Mouse (Mus musculus): ENCODE results near the gene Asb5.

Asb5 gene

GRCm38 (mm10) chr8:54529382-54530296, at the start of gene Asb5, which contains the start of gene Spcs3:
Gene Asb5 (plus strand): TSS chr8:54529580.
Gene Spcs3 (minus strand): TSS chr8:54529998.
- WGBS = under 1% methylated on average over 89 of the region's 89 CpGs

GRCm38 (mm10) chr8:54486555-54487273, 42.7 kb upstream of the Asb5 start:
- WGBS = 29% methylated on average over 19 of the region's 19 CpGs

- 79% methylated on average over 4 of the region's 4 CpGs for WGBS
These were observed 40.9 kb upstream of the Asb5 start for GRCm38 (mm10) chr8:54488437-54488836.

DNA sequence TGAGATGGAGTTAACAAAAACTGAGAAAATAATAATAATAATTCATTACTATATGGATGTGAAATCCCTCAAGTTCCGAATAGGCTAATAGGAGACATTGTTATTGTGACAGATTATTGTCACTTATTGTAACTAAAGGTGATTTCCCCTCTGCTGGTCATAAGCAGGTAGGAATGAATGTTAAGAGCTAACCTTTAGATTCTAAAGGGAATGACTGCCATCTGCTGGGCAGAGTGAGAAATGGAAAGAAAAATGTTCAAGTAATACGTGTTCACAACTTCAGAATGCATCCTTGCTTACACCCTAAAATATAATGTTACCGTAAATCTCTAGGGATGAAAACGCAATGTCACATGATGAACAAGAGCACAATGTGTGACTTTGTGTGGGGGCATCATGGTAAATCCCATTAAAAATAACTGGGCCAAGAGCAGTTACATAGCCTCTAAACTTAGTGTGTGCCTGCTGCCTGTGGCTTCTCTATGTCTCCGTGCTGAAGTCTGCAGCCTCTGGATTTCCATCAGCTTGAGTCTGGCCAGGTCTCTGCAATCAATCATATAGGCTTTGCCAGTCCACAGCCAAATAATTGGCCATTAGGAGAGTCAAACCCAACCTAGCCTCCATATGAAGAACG, 38.2 kb upstream of the Asb5 start:
- 21% methylated on average over 6 of the region's 6 CpGs for WGBS

GRCm38 (mm10) chr8:54491934-54492333, 37.4 kb upstream of the Asb5 start:
- WGBS = 80% methylated on average over 4 of the region's 4 CpGs

DNA sequence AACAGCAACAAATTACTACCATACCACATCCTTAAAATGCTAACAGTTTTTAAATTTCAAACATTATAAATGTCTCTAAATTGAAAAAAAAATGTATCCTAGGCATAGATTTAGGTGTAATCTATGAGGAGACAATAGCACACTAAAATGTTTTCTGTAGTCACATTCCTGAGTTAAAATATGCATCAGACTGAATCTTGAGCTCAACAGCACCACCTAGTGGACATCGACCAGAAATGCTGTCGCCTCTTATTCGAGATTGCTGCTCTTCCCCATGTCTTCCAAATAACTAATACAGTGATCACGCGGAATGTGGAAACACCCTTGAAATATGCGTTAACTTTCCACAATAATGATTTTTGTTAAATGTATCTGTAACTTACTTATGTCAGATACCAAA, 36.3 kb upstream of the Asb5 start:
- WGBS = 4% methylated on average over 6 of the region's 6 CpGs

DNA sequence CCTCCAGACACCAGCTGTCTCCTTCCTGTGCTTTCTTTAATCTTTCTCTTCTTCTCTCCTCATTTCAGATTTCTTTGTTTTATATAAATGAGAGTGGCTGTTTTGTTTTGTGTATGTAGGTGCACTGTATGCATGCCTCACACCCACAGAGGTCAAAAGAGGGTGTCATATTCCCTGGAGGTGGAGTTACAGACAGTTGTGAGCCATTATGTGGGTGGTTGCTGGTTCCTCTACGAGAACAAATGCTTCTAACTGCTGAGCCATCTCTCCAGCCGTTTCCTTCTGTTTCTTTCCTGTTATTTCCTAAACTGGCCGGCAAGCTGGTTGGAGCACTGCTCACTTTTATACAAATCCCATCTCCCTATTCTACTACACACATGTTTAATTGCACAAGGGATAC, 35.5 kb upstream of the Asb5 start:
- 37% methylated on average over 3 of the region's 3 CpGs for WGBS

DNA sequence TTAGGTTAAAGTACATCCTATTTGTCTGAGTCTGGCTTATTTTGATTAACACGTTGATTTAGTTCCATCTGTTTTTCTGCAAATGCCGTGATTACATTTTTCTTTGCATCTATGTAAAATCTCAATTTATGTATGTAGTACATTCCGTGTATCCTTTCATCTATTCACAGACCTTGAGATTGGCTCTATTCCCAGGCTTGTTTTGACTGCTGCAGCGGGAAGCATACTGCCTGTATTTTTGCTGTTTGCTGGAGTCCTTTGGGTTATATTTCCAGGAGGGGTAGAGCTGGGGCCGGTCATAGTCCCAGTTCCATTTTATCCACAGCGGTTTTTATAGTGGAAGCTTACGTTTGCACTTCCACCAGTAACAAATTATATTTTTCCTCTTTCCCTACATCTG, 26.3 kb upstream of the Asb5 start:
- WGBS = 13% methylated on average over 7 of the region's 7 CpGs

DNA sequence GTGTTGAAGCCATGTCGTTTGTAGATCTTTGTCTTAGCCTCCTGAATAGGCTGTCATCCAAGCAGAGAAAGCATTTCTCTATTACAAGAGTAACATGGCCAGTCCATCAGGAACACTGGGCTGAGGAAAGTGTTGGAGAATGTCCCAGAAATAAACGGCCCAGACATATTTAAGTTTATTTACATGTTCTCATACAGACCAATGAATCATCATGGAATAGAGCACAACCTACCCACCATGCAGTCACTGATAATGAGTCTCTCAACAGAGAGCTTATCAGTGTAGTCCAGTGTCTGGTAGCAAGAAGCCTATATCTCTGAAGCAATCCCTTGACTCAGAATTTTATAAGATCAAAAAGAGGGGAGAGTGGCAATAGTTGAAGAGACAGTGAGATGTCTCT, 24.3 kb upstream of the Asb5 start:
- 43% methylated on average over 2 of the region's 2 CpGs for WGBS

- 23% methylated on average over 6 of the region's 6 CpGs for WGBS
These were observed 21.8 kb upstream of the Asb5 start for GRCm38 (mm10) chr8:54507428-54508095.

DNA sequence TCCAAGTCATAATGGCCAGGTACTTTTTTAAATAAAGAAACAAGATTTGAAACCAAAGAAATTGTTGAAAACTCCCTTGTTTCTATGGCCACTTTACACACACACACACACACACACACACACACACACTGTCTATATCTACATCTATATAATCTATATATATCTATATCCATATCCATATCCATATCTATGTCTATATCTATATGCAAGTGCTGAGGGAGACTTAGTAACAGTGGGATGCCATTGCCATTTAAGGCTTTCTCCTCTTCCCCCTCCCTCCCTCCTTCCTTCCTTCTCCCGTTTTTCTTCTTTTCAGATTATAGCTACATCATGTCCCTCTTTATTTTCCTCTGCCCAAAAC, 21.3 kb upstream of the Asb5 start:
- WGBS = 9% methylated on average over 1 of the region's 1 CpGs

DNA sequence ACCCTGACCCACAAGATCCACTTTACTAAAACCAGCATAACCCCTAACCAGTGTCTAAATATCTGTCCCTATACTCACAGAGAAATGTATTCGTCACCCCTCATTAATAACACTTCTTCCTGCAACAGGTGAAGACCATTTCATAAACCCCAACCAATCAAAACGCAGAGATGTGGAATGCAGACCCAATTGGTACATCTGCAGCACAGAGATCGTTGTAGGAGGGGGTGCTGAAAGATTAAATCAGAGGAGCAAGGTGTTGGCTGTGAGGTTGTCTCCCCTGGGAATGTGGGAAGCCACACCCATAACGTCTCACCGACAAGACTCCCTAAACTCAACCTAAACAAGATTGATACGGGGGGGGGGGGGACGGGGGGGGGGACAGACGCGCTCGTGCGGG, 20.6 kb upstream of the Asb5 start:
- 3% methylated on average over 10 of the region's 11 CpGs for WGBS

- WGBS = 3% methylated on average over 10 of the region's 10 CpGs
These were observed 20.1 kb upstream of the Asb5 start for GRCm38 (mm10) chr8:54509221-54509721.

GRCm38 (mm10) chr8:54511791-54512190, 17.6 kb upstream of the Asb5 start:
- WGBS = 90% methylated on average over 3 of the region's 3 CpGs

GRCm38 (mm10) chr8:54512200-54512599, 17.2 kb upstream of the Asb5 start:
- 52% methylated on average over 5 of the region's 5 CpGs for WGBS

DNA sequence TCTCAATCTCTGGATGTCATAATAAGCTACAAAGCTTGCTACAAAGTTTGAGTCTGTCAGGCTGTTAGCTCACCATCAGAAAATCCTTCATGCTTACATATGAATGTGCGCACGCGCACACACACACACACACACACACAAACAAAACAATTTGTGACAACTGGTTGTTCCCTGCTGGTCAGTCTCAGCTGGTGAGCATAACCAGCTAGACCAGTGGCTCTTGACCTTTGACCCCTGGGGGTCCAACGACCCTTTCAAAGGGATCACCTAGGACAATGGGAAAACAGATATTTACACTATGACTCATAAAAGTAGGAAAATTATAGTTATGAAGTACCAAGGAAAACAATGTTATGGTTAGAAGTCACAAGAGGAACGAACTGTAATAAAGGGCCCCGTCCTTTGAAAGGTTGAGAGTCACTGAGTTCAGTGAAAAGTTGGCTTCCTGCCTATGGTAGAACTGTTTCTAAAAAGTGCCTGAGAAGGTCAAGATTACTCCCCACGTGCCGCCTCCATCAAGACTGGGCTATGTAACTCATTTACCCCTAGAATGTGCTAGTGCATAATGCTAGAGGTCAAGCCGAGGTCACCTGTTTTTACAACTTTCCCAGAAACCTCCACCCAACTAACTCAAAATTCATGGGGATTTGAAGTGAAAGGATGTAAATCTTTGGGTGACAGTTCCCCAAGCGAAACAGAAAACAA, 10.5 kb upstream of the Asb5 start:
- WGBS = 84% methylated on average over 10 of the region's 10 CpGs

GRCm38 (mm10) chr8:54520516-54520915, 8.9 kb upstream of the Asb5 start:
- 77% methylated on average over 4 of the region's 4 CpGs for WGBS

- WGBS = 81% methylated on average over 2 of the region's 2 CpGs
These were observed 3.8 kb upstream of the Asb5 start for GRCm38 (mm10) chr8:54525606-54526005.

DNA sequence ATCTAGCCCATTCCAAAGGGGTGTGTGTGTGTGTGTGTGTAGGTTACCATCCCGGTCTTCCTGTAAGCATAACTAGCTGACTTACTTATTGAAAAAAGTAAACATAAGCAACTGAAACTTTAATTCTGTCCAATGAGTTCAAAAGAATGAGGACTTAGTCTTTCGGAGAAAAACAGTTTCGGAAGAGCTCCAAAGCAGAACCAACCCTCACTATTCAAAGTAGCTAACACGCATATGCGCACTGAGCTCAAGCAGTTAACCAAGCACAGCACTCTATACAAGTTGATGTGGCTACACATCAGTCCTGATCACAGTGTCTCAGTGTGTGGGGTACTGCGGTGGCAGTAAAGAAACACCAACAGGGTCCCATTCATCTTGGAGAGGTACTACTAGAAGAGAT, 2.7 kb upstream of the Asb5 start:
- 84% methylated on average over 6 of the region's 6 CpGs for WGBS

DNA sequence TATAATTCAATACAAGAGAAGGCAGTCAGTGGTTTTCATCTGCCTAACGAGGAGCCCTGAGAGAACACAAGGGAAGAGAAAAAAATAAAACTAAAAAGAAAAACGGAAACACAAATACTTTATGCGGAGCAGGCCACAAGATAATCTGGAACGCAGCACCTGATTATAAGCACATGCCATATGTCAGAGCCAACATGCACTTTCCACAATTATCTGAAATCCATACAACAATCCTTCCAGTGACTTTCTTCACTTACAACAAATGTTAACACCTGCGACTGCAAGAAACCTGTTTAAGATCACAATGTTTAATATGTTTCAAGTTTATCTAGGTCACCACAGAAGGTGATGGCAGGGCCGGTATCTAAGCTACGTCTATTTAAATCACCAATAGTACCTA, 809 bp upstream of the Asb5 start:
- 18% methylated on average over 7 of the region's 7 CpGs for WGBS

DNA sequence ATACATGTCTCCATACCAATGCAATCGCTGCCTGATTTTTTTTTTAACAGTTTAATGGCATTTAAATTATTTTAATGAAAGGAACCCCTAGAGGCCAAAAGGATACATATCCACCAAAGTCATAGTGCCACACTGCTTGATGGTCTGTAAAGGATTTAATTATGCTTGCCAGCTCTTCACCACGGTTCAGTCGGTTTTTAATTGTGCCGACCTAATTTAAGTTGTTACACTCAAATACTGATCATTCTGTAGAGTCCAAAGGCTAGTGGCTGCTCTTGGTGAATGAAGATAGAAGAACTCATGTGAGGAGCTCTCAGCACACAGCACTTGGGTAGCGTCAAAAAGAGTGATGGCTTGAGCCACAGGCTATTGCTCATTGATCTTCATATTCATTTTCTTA, 5.8 kb downstream of the Asb5 start:
- 75% methylated on average over 5 of the region's 5 CpGs for WGBS

All from cerebral cortex, adult 2 months (tissue).